Mouse (Mus musculus): ENCODE results near the gene Tssc4.

Tssc4 gene

GRCm38 (mm10) chr7:143068316-143068881 lies 650 bp upstream of the Tssc4 start:
- peak; percentile 17 to 21 for DNase-seq (ENCODE audit: low spot score in 2 of 2)

GRCm38 (mm10) chr7:143069751-143070400 lies 827 bp downstream of the Tssc4 start:
- no peak for DNase-seq (ENCODE audit: low spot score in 2 of 2)

- no peak for DNase-seq (ENCODE audit: low spot score in 2 of 2)
These were observed 1.5 kb downstream of the Tssc4 start for GRCm38 (mm10) chr7:143070506-143071070.

- DNase-seq (ENCODE audit: low spot score in 2 of 2), result no peak
These were observed 3.6 kb downstream of the Tssc4 start for GRCm38 (mm10) chr7:143072605-143073004.

- DNase-seq (ENCODE audit: low spot score in 2 of 2), result no peak
These were observed 4.0 kb downstream of the Tssc4 start for GRCm38 (mm10) chr7:143073086-143073485.

GRCm38 (mm10) chr7:143075394-143075793 lies 6.3 kb downstream of the Tssc4 start:
- DNase-seq (ENCODE audit: low spot score in 2 of 2), result no peak

- no peak for DNase-seq (ENCODE audit: low spot score in 2 of 2)
These were observed 8.3 kb downstream of the Tssc4 start for GRCm38 (mm10) chr7:143077351-143077750.

GRCm38 (mm10) chr7:143082024-143082423 lies 13.0 kb downstream of the Tssc4 start:
- no peak for DNase-seq (ENCODE audit: low spot score in 2 of 2)

GRCm38 (mm10) chr7:143083708-143084107 lies 14.7 kb downstream of the Tssc4 start:
- DNase-seq (ENCODE audit: low spot score in 2 of 2), result no peak

GRCm38 (mm10) chr7:143086366-143086765 lies 17.3 kb downstream of the Tssc4 start:
- DNase-seq (ENCODE audit: low spot score in 2 of 2), result no peak

- no peak for DNase-seq (ENCODE audit: low spot score in 2 of 2)
These were observed 18.1 kb downstream of the Tssc4 start for GRCm38 (mm10) chr7:143087070-143087579.

- no peak for DNase-seq (ENCODE audit: low spot score in 2 of 2)
These were observed 24.8 kb downstream of the Tssc4 start for GRCm38 (mm10) chr7:143093847-143094246.

GRCm38 (mm10) chr7:143094592-143095553 lies 25.8 kb downstream of the Tssc4 start, which contains the start of gene Trpm5:
Trpm5 (minus strand) TSS chr7:143094642.
- DNase-seq (ENCODE audit: low spot score in 2 of 2), result peak; percentile 32 to 39

- no peak for DNase-seq (ENCODE audit: low spot score in 2 of 2)
These were observed 26.5 kb downstream of the Tssc4 start for GRCm38 (mm10) chr7:143095554-143095907.

GRCm38 (mm10) chr7:143100759-143101158 lies 31.7 kb downstream of the Tssc4 start:
- DNase-seq (ENCODE audit: low spot score in 2 of 2), result no peak

- DNase-seq (ENCODE audit: low spot score in 2 of 2), result no peak
These were observed 36.3 kb downstream of the Tssc4 start for GRCm38 (mm10) chr7:143105258-143105897.

- DNase-seq (ENCODE audit: low spot score in 2 of 2), result no peak
These were observed 37.0 kb downstream of the Tssc4 start, which contains the start of gene Kcnq1 for GRCm38 (mm10) chr7:143106062-143106461. Kcnq1 (plus strand) TSS chr7:143106362.

GRCm38 (mm10) chr7:143106672-143107465 lies 37.8 kb downstream of the Tssc4 start:
- no peak for DNase-seq (ENCODE audit: low spot score in 2 of 2)

GRCm38 (mm10) chr7:143108200-143108599 lies 39.2 kb downstream of the Tssc4 start:
- no peak for DNase-seq (ENCODE audit: low spot score in 2 of 2)

- DNase-seq (ENCODE audit: low spot score in 2 of 2), result no peak
These were observed 40.1 kb downstream of the Tssc4 start for GRCm38 (mm10) chr7:143108996-143109660.
